Mouse (Mus musculus) CH12.LX (cell line): Measurements from ENCODE around the gene Adprh. TPM values are rescaled to one million over a fixed set of nuclear protein-coding genes. Genes with fewer than 3 reads are reported as not detected.

ENCODE experiments used
- DNase-seq: peaks from one replicate; pipeline ENCODE4 v3.0.0-alpha.2; 2013; ENCODE audit errors: extremely low read depth
- H3K27ac ChIP-seq: 2 replicates; pipeline ENCODE4 v1.5.1; 2012; ENCODE audit warnings: low read depth, mild to moderate bottlenecking, control low read depth, moderate library complexity; ENCODE audit not compliant: insufficient read depth
- H3K27me3 ChIP-seq: replicated peaks from 2 replicates; pipeline ENCODE3; 2012; ENCODE audit warnings: inconsistent platforms
- H3K36me3 ChIP-seq, 2 experiments: replicated peaks in 1 of 2; 2 replicates each; pipeline versions ENCODE3 to v1.6.1; 2012; ENCODE audit warnings: inconsistent platforms in 1 of 2, low read length in 1 of 2, mild to moderate bottlenecking in 1 of 2, mixed read lengths in 1 of 2, moderate library complexity in 1 of 2; ENCODE audit not compliant: control insufficient read depth in 1 of 2, insufficient read depth in 1 of 2
- H3K4me1 ChIP-seq, 2 experiments: 2 replicates each; pipeline ENCODE4 v1.6.1; 2012; ENCODE audit warnings: inconsistent platforms in 1 of 2, moderate library complexity in 1 of 2; ENCODE audit not compliant: insufficient read depth in 2 of 2, control insufficient read depth in 1 of 2
- H3K4me2 ChIP-seq: 2 replicates; pipeline ENCODE4 v1.6.1; 2012; ENCODE audit warnings: low read depth, mild to moderate bottlenecking, control low read depth; ENCODE audit not compliant: poor library complexity, insufficient read depth, severe bottlenecking
- H3K4me3 ChIP-seq, 3 experiments: fragments of 150-350 bp in 1 of 3; sonication (generic) in 1 of 3; replicated peaks in 1 of 3; 2 replicates each; pipeline versions ENCODE3 to v1.5.1; 2011 to 2012; ENCODE audit warnings: low read depth in 2 of 3, low read length in 2 of 3, mild to moderate bottlenecking in 2 of 3, moderate library complexity in 2 of 3, control low read depth in 1 of 3, improper control_type of control experiment in 1 of 3, inconsistent platforms in 1 of 3, mixed read lengths in 1 of 3; ENCODE audit not compliant: poor library complexity in 1 of 3
- H3K79me2 ChIP-seq: replicated peaks from 2 replicates; pipeline ENCODE4 v1.6.1; 2012; ENCODE audit warnings: mild to moderate bottlenecking, moderate library complexity; ENCODE audit not compliant: control insufficient read depth, poor library complexity, insufficient read depth, severe bottlenecking; ENCODE audit errors: extremely low read depth
- H3K9ac ChIP-seq: 2 replicates; pipeline ENCODE4 v1.6.1; 2012; ENCODE audit warnings: low read depth, mild to moderate bottlenecking, control low read depth, moderate library complexity; ENCODE audit not compliant: insufficient read depth
- H3K9me3 ChIP-seq: replicated peaks from 2 replicates; pipeline ENCODE3; 2012; ENCODE audit warnings: low read length, inconsistent platforms, mixed read lengths
- BHLHE40 ChIP-seq: IDR thresholded peaks from 2 replicates; pipeline ENCODE4 v1.6.1; 2011; ENCODE audit warnings: mild to moderate bottlenecking, low read depth, low read length, improper control_type of control experiment
- CHD1 ChIP-seq: IDR thresholded peaks from 2 replicates; pipeline ENCODE4 v1.6.1; 2012; ENCODE audit warnings: low read depth, low read length, improper control_type of control experiment, inconsistent platforms
- ELF1 ChIP-seq: IDR thresholded peaks from 2 replicates; pipeline ENCODE4 v1.6.1; 2014; ENCODE audit warnings: low read depth, mild to moderate bottlenecking, inconsistent platforms, low read length, improper control_type of control experiment
- EP300 ChIP-seq: IDR thresholded peaks from 2 replicates; pipeline ENCODE4 v1.6.1; 2011; ENCODE audit warnings: low read length, improper control_type of control experiment
- ETS1 ChIP-seq: conservative IDR thresholded peaks from 2 replicates; pipeline ENCODE4 v1.6.1; 2012; ENCODE audit warnings: low read depth, mild to moderate bottlenecking, inconsistent platforms, low read length, improper control_type of control experiment, moderate library complexity
- HCFC1 ChIP-seq: IDR thresholded peaks from 2 replicates; pipeline ENCODE4 v1.6.1; 2012; ENCODE audit warnings: low read depth, mild to moderate bottlenecking, inconsistent platforms, low read length, improper control_type of control experiment
- IRF4 ChIP-seq: IDR thresholded peaks from 2 replicates; pipeline ENCODE4 v1.6.1; 2014; ENCODE audit warnings: low read depth, mild to moderate bottlenecking, inconsistent platforms, low read length, improper control_type of control experiment
- MAFK ChIP-seq: IDR thresholded peaks from 2 replicates; pipeline ENCODE4 v1.6.1; 2011; ENCODE audit warnings: low read length, improper control_type of control experiment; ENCODE audit not compliant: insufficient replicate concordance
- MAX ChIP-seq: IDR thresholded peaks from 2 replicates; pipeline ENCODE4 v1.6.1; 2011; ENCODE audit warnings: low read length, improper control_type of control experiment
- MYC ChIP-seq: IDR thresholded peaks from 2 replicates; pipeline ENCODE4 v1.6.1; 2011; ENCODE audit warnings: low read depth, mild to moderate bottlenecking, improper control_type of control experiment, low read length
- POLR2A ChIP-seq: IDR thresholded peaks from 2 replicates; pipeline ENCODE4 v1.6.1; 2011; ENCODE audit warnings: low read depth, mild to moderate bottlenecking, improper control_type of control experiment, low read length
- POLR2AphosphoS2 ChIP-seq: IDR thresholded peaks from 2 replicates; pipeline ENCODE4 v1.6.1; 2011; ENCODE audit warnings: low read depth, low read length, improper control_type of control experiment
- RCOR1 ChIP-seq: conservative IDR thresholded peaks from 2 replicates; pipeline ENCODE4 v1.6.1; 2012; ENCODE audit warnings: low read depth, mild to moderate bottlenecking, inconsistent platforms, low read length, improper control_type of control experiment
- TBP ChIP-seq: conservative IDR thresholded peaks from 2 replicates; pipeline ENCODE4 v1.6.1; 2011; ENCODE audit warnings: low read depth, low read length, improper control_type of control experiment
- USF1 ChIP-seq: IDR thresholded peaks from 2 replicates; pipeline ENCODE4 v1.6.1; 2014; ENCODE audit warnings: low read depth, mild to moderate bottlenecking, inconsistent platforms, low read length, improper control_type of control experiment
- USF2 ChIP-seq: conservative IDR thresholded peaks from 2 replicates; pipeline ENCODE4 v1.6.1; 2011; ENCODE audit warnings: low read depth, low read length, improper control_type of control experiment
- ZC3H11A ChIP-seq: IDR thresholded peaks from 2 replicates; pipeline ENCODE4 v1.6.1; 2012; ENCODE audit warnings: low read depth, mild to moderate bottlenecking, inconsistent platforms, low read length, improper control_type of control experiment
- ZMIZ1 ChIP-seq: IDR thresholded peaks from 2 replicates; pipeline ENCODE4 v1.6.1; 2012; ENCODE audit warnings: low read depth, mild to moderate bottlenecking, inconsistent platforms, low read length, improper control_type of control experiment
- ZNF384 ChIP-seq: IDR thresholded peaks from 2 replicates; pipeline ENCODE4 v1.6.1; 2012; ENCODE audit warnings: low read depth, low read length, improper control_type of control experiment, inconsistent platforms
- dilution Hi-C: fragments of 300-500 bp; cut with MboI; formaldehyde crosslinking; loops from 2 replicates; pipeline ENCODE4 v1.14.3; 2020; ENCODE audit warnings: low sequenced_read_pairs; ENCODE audit not compliant: extremely low pct_unique_long_range_greater_than_20kb, extremely low pct_ligation_motif_present
- in situ Hi-C: fragments of 300-500 bp; cut with MboI; formaldehyde crosslinking; loops from 3 replicates; pipeline ENCODE4 v1.14.3; 2019; ENCODE audit warnings: low sequenced_read_pairs, low pct_ligation_motif_present, low pct_unique_long_range_greater_than_20kb, mixed read lengths
- polyA plus RNA-seq: library from polyadenylated mRNA; unstranded; fragments of >175 nt; gene quantifications from 2 replicates; pipeline ENCODE4 v1.2.1, GENCODE M21; 2012; ENCODE audit warnings: low read depth; ENCODE audit not compliant: insufficient read length
- total RNA-seq, 2 experiments: library from RNA; depleted of rRNA; stranded (reverse); fragments of 300-350 nt in 1 of 2; fragments of >200 nt in 1 of 2; gene quantifications; 2 replicates each; pipeline ENCODE4 v1.2.3; 2012 to 2014

Gene Adprh
- total and polyA plus RNA-seq, 3 experiments: 45.3 to 82.9 (median 67.7) TPM

DNA sequence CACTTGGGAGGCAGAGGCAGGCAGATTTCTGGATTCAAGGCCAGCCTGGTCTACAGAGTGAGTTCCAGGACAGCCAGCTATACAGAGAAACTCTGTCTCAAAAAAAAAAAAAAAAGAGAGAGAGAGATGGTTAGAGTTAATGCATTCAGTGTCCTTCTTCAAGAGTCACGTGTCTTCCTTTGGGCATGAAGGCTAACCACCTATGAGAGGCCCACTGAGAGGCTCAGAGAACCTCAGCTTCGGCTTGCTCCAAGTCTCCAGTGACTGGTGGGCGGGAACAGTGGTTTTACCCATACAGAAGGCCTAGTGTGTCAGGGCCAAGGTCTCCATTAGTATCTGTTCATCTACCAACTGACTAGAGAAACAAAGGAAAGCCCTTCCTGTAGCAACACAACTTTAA lies 53.4 kb downstream of the Adprh start:
- TF ChIP-seq MAX (peak; percentile 84), ZNF384 (peak; percentile 96), TBP (0 out of 2 replicates have a peak, but pooled peaks have one; percentile 16), EP300 (peak; percentile 53), CHD1 (peak; percentile 34; the same call in 1 of the 2 replicates), ELF1 (no peak), HCFC1 (no peak), POLR2A (peak; percentile 41; the same call in 1 of the 2 replicates), IRF4 (peak; percentile 58), POLR2AphosphoS2 (no peak), ZMIZ1 (no peak), MYC (peak; percentile 60; the same call in 1 of the 2 replicates), ZC3H11A (no peak), USF1 (peak; percentile 79), USF2 (peak; percentile 79), BHLHE40 (peak; percentile 92)
- Histone ChIP-seq H3K4me1 (peaks cover 44 to 92% of the 10 kb centered on the region in 2 experiments), H3K79me2 (peaks cover 4% of the 10 kb centered on the region; the same call in 1 of the 2 replicates), H3K9ac (peak overlapping the region; percentile 75), H3K4me3 (no peak overlapping the region), H3K4me2 (peak overlapping the region; percentile 75), H3K27me3 (no peaks in the 10 kb centered on the region), H3K27ac (peak overlapping the region; percentile 97), H3K36me3 (peaks cover 0 to 6% of the 10 kb centered on the region in 2 experiments), H3K9me3 (no peaks in the 10 kb centered on the region)
- no peak for DNase-seq
- in situ Hi-C loops: no loop called here
- dilution Hi-C loops: no loop called here

GRCm38 (mm10) chr16:38398266-38398665 lies 54.2 kb downstream of the Adprh start:
- Histone ChIP-seq H3K9me3 (no peaks in the 10 kb centered on the region), H3K9ac (0 out of 2 replicates have a peak overlapping the region, but pooled peaks have one; percentile 6), H3K4me3 (no peak overlapping the region), H3K36me3 (peaks cover 0 to 6% of the 10 kb centered on the region in 2 experiments), H3K4me2 (no peak overlapping the region), H3K27ac (peak overlapping the region; percentile 52)
- dilution Hi-C loops: no loop called here
- DNase-seq: no peak
- no peak for TF ChIP-seq MAFK
- no peak; the same call in 1 of the 2 replicates for TF ChIP-seq RCOR1
- 0 out of 2 replicates have a peak, but pooled peaks have one; percentile 5 for TF ChIP-seq ETS1
- TF ChIP-seq, all 38 proteins: peak for 1
- Histone ChIP-seq H3K27me3 (no peaks in the 10 kb centered on the region), H3K79me2 (peaks cover 4% of the 10 kb centered on the region; the same call in 1 of the 2 replicates), H3K4me1 (peaks cover 44 to 92% of the 10 kb centered on the region in 2 experiments)
- in situ Hi-C loops: no loop called here
